Mouse (Mus musculus) retina, postnatal 7 days (tissue): Measurements from ENCODE around the gene C87977.
"Not testable (repeated sequence)": the region's sequence is repeated elsewhere in the genome, so short reads cannot be mapped to it uniquely, and the experiment has no call there.

Source experiments
- DNase-seq: peaks from one replicate; pipeline ENCODE4 v3.0.0-alpha.2; 2012; ENCODE audit warnings: low read depth, low spot score

C87977 gene

GRCm38 (mm10) chr4:144213218-144213617, at the start of gene C87977:
TSS of gene C87977 (minus strand) at chr4:144213318.
- DNase-seq, result not testable (repeated sequence)

GRCm38 (mm10) chr4:144254768-144255167, 41.6 kb upstream of the C87977 start:
- DNase-seq, result not testable (repeated sequence)

DNA sequence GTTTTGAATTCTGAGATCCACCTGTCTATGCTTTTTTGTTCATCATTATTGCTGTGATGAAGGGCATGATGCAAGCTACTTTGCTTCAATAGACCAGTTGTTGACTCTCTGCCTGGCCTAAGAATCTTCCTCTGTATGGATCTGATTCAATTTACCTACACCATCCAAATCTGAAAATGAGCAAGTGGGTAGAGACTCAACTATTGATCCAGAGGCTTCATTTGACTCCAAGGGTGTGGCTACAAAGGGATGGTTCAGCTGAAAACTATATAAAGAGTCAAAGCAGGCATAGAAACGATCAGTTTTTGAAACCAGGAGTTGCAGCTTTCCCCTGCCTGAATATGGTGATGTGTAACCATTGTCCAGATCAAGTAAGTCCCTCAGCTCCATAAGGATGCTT, 22.7 kb downstream of the C87977 start, which contains the start of gene Oog2:
Gene Oog2, plus strand, starts transcription at position 301 of the 400 bp plus-strand sequence.
- no peak for DNase-seq

- DNase-seq, result no peak
Observed at GRCm38 (mm10) chr4:144162563-144162962, 50.6 kb downstream of the C87977 start, which contains the start of gene Oog3. TSS of gene Oog3 (minus strand) at chr4:144162663.
